Mouse (Mus musculus): ENCODE measurements around the gene Spg7.

Spg7 gene

DNA sequence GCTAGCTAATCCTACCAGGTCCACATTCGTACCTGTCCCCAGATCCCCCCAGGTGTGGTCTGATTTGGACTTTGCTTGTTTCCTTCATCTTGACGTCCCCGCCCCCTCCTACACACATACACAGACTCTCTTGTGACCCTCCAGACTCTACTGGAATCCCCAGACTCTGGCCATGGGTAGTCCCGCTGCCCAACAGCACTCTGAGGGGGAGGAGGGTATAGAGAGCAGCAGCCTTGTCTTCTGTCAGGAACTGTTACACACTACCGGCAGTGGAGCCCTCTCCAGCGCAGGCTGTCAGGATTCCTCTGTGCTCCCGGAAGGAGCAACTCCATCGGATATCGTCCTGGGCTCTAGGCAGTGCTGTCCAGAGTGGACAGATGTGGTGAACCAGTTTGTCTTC is 68.3 kb downstream of the Spg7 start:
- DNase-seq (ENCODE audit: low spot score): no peak

GRCm38 (mm10) chr8:123132953-123133352 is 70.2 kb downstream of the Spg7 start:
- no peak for DNase-seq (ENCODE audit: low spot score)

GRCm38 (mm10) chr8:123134149-123134713 is 71.5 kb downstream of the Spg7 start:
- DNase-seq (ENCODE audit: low spot score): no peak

DNA sequence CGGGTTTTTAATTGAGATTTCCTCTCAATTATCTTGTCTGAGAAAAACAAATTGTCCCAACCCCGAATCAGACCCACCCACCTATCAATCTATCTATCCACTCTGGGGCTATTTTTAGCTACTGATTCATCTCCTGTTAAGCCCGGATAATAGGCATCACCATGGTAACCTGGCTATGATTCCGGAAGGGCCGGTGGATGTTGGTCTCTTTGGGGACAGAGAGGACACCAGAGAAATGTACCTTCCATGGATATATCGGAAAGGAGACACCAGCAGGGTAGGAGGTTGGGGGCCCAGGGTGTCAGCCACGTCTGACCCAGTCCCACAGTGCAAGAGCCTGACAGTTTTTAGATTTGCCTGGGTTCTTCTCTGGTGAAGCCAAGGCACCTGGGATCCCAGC is 72.7 kb downstream of the Spg7 start:
- no peak for DNase-seq (ENCODE audit: low spot score)

DNA sequence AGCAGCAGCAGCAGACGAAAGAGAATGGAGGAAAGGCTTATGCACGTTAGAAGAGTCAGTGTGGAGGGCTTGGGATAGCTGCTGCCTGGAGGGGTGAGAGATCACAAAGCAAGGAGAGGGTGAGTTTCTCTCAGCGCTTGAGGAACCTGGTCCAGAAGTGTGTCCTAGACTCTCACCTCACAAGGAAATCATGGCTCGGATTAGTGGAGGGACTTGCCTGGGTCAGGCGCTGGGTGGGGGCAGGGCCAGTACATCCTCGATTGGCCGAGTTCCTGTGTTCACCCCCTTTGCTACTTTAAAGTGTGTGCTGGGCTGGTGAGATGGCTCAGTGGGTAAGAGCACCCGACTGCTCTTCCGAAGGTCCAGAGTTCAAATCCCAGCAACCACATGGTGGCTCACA is 73.1 kb downstream of the Spg7 start:
- no peak for DNase-seq (ENCODE audit: low spot score)

DNA sequence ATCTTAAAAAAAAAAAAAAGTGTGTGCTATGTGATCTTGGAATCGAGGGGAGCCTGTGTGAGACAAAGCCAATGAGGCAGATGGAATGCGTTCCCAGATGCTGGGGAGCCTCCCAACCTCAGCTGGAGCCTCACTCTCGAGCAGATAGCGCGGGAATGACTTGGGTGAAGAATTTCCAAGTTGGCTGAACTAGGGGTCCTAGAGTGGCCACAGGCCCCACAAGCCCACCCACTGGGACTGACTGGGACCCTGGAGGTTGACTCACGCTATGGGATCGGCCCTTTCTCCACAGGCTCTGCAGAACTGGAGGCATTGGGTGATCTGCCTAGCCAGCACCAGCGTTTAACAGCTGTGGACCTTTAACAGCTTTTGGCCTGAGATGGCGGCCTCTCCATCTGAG is 73.5 kb downstream of the Spg7 start:
- DNase-seq (ENCODE audit: low spot score): no peak

GRCm38 (mm10) chr8:123137645-123138077 is 74.9 kb downstream of the Spg7 start:
- DNase-seq (ENCODE audit: low spot score): peak; percentile 53

- no peak for DNase-seq (ENCODE audit: low spot score)
Observed at GRCm38 (mm10) chr8:123138741-123139140, 76.0 kb downstream of the Spg7 start.

- peak; percentile 87 for DNase-seq (ENCODE audit: low spot score)
Observed at GRCm38 (mm10) chr8:123141741-123142462, 79.2 kb downstream of the Spg7 start.

GRCm38 (mm10) chr8:123145279-123145678 is 82.5 kb downstream of the Spg7 start:
- no peak for DNase-seq (ENCODE audit: low spot score)

- DNase-seq (ENCODE audit: low spot score): no peak
Observed at GRCm38 (mm10) chr8:123146390-123146789, 83.6 kb downstream of the Spg7 start.
